Mouse (Mus musculus): Measurements from ENCODE around the gene Ankrd35. TPM values are rescaled to one million over a fixed set of nuclear protein-coding genes. Genes with fewer than 3 reads are reported as not detected.
A peak's percentile ranks its signal among the peaks of the same experiment; 100 is the strongest.

The Ankrd35 gene
- polyA plus RNA-seq, 2 experiments: 3.7 to 4.2 TPM

DNA sequence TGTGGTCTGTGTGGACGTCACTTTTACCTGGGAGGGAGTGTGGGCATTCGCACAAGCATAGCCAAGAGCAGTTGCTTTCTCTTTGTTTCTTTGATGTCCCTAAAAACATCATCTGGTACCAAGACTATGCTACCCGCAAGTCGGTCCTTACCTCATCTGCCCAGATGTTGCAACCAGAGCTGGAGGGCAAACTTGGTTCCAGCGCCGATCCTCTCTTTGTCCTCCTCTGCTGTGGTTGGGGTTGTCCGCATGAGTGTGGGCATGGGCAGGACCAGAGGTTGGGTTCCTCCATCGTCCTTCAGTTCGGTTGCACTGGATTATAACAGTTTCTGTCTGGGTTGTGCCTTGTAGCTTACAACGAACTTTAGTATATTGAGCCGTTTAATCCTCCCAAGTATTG lies 36.3 kb downstream of the Ankrd35 start:
- TF ChIP-seq POLR2A (IDR thresholded peaks at IDR 0.05; ENCODE audit: borderline replicate concordance, extremely low read depth, insufficient read depth, insufficient read length): no peak
- no peaks in the 10 kb centered on the region for H3K27me3 ChIP-seq (ENCODE audit: control insufficient read depth, insufficient read depth, low read length)
- no peak overlapping the region for H3K9ac ChIP-seq (ENCODE audit: low read depth, low read length, severe bottlenecking)
- peaks cover 56% of the 10 kb centered on the region for H3K36me3 ChIP-seq (ENCODE audit: control insufficient read depth, insufficient read depth, low read length)
- H3K4me2 ChIP-seq (replicated peaks; ENCODE audit: low read depth, low read length, severe bottlenecking): no peak overlapping the region
- H3K4me1 ChIP-seq (ENCODE audit: control insufficient read depth, insufficient read depth, low read length): no peaks in the 10 kb centered on the region; the same call in 1 of the 2 replicates
- no peaks in the 10 kb centered on the region for H3K9me3 ChIP-seq (ENCODE audit: control insufficient read depth, low read length)
- H3K27ac ChIP-seq (replicated peaks; ENCODE audit: low read depth, low read length): no peak overlapping the region
- 90% methylated on average over 11 of the region's 11 CpGs for WGBS
- ATAC-seq (ENCODE audit: low FRiP score, low read depth): no peak
- no peak overlapping the region for H3K4me3 ChIP-seq (replicated peaks; ENCODE audit: low read length)
- DNase-seq (ENCODE audit: low spot score): no peak

DNA sequence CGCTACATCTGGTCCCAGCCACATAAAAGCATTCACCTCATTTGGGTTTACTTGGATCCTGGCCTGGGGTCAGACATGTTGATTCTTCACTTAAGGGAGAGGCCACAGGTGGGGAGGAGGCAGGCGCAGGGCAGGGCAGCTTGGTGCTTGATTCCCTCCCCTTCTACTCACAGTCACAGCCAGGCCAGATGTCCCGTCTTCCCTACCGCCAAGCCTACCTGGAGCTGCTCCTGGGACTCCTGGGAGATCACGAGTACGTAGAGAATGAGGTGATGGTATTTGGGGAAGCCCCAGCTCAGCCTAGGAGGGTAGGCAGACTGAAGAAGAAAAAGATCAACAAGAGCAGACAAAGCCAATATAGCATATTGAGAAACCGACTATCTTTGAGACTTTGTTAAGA lies 37.1 kb downstream of the Ankrd35 start:
- H3K4me1 ChIP-seq (ENCODE audit: control insufficient read depth, insufficient read depth, low read length): no peaks in the 10 kb centered on the region; the same call in 1 of the 2 replicates
- no peak overlapping the region for H3K4me2 ChIP-seq (replicated peaks; ENCODE audit: low read depth, low read length, severe bottlenecking)
- no peak overlapping the region for H3K4me3 ChIP-seq (replicated peaks; ENCODE audit: low read length)
- H3K9me3 ChIP-seq (ENCODE audit: control insufficient read depth, low read length): no peaks in the 10 kb centered on the region
- 60% methylated on average over 7 of the region's 7 CpGs for WGBS
- peaks cover 56% of the 10 kb centered on the region for H3K36me3 ChIP-seq (ENCODE audit: control insufficient read depth, insufficient read depth, low read length)
- H3K27me3 ChIP-seq (ENCODE audit: control insufficient read depth, insufficient read depth, low read length): no peaks in the 10 kb centered on the region
- DNase-seq (ENCODE audit: low spot score): no peak
- no peak for TF ChIP-seq POLR2A (IDR thresholded peaks at IDR 0.05; ENCODE audit: borderline replicate concordance, extremely low read depth, insufficient read depth, insufficient read length)
- H3K9ac ChIP-seq (ENCODE audit: low read depth, low read length, severe bottlenecking): no peak overlapping the region
- no peak for ATAC-seq (ENCODE audit: low FRiP score, low read depth)
- H3K27ac ChIP-seq (replicated peaks; ENCODE audit: low read depth, low read length): no peak overlapping the region

DNA sequence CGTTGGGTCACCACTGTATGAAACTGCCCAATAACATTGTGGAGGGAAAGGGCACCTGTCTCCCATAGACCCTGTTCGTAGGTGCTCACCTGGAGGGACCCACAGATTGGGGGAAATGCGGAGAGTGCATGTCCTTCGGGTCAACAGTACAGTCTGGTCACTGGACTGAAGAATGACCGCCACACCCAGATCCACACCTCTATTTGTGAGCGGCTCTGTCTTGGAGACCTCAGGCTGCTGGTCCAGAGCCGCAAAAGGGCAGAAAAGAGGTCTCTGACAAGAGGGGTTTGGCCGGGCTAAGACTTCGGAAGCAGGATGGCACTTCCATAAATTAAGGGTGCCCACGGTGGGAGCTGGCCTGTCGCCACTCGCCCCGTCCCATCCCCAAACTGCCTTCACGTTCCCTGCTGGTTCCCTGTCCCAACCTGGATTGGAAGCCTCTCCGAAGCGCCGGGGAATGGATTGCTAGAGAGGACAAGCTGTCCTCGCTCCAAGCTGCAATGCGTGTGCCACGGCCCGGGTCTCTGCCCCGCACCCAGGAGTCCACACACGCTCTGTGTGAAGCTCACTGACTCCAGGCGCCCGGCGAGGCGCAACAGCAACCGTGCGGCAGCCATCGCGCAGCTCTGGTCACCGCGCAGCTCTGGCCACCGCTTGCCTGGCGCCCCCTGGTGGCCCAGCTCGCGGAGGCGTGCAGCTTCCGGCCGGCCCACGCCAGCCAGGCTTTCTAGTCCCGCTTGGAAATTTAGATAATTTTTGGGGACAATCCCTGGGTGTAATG lies 38.2 kb downstream of the Ankrd35 start, which contains the start of gene Nudt17:
TSS of gene Nudt17 (minus strand) at position 660 of the 781 bp plus-strand sequence.
- H3K4me2 ChIP-seq (replicated peaks; ENCODE audit: low read depth, low read length, severe bottlenecking): peak within 1 kb of the TSS; percentile 95
- no peaks in the 10 kb centered on the region; the same call in 1 of the 2 replicates for H3K4me1 ChIP-seq (ENCODE audit: control insufficient read depth, insufficient read depth, low read length)
- peaks cover 56% of the 10 kb centered on the region for H3K36me3 ChIP-seq (ENCODE audit: control insufficient read depth, insufficient read depth, low read length)
- no peaks in the 10 kb centered on the region for H3K27me3 ChIP-seq (ENCODE audit: control insufficient read depth, insufficient read depth, low read length)
- peak within 1 kb of the TSS; percentile 72 for H3K9ac ChIP-seq (ENCODE audit: low read depth, low read length, severe bottlenecking)
- peak within 1 kb of the TSS; percentile 51 for H3K4me3 ChIP-seq (replicated peaks; ENCODE audit: low read length)
- WGBS: 5% methylated on average over 40 of the region's 42 CpGs
- no peak within 1 kb of the TSS for H3K27ac ChIP-seq (replicated peaks; ENCODE audit: low read depth, low read length)
- DNase-seq (ENCODE audit: low spot score) (peak; percentile 81), ATAC-seq (ENCODE audit: low FRiP score, low read depth) (peak; percentile 89)
- H3K9me3 ChIP-seq (ENCODE audit: control insufficient read depth, low read length): no peaks in the 10 kb centered on the region
- TF ChIP-seq POLR2A (IDR thresholded peaks at IDR 0.05; ENCODE audit: borderline replicate concordance, extremely low read depth, insufficient read depth, insufficient read length): 0 out of 2 replicates have a peak, but pooled peaks have one; percentile 29

DNA sequence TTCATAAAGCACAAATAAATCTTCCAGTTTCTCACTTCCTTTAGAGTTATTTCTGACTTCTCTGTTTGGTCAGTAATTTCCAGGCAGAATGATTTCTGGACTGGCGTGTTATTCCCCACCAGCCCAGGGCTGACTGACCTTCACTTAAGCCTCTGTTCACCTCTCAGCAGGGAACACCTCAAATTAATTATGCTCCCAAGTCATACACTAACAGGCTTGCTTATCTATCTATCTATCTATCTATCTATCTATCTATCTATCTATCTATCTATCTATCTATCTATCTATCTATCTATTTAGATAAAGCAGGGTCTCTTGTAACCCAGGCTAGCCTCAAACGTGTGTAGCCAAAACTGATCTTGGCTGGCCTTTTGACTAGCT lies 38.7 kb downstream of the Ankrd35 start:
- ATAC-seq (ENCODE audit: low FRiP score, low read depth) (peak; percentile 8; the same call in 1 of the 2 replicates), DNase-seq (ENCODE audit: low spot score) (no peak)
- Histone ChIP-seq H3K36me3 (ENCODE audit: control insufficient read depth, insufficient read depth, low read length) (peaks cover 56% of the 10 kb centered on the region), H3K4me2 (replicated peaks; ENCODE audit: low read depth, low read length, severe bottlenecking) (0 out of 2 replicates have a peak overlapping the region, but pooled peaks have one; percentile 95), H3K9ac (ENCODE audit: low read depth, low read length, severe bottlenecking) (no peak overlapping the region), H3K9me3 (ENCODE audit: control insufficient read depth, low read length) (no peaks in the 10 kb centered on the region), H3K27ac (replicated peaks; ENCODE audit: low read depth, low read length) (no peak overlapping the region), H3K4me1 (ENCODE audit: control insufficient read depth, insufficient read depth, low read length) (no peaks in the 10 kb centered on the region; the same call in 1 of the 2 replicates), H3K27me3 (ENCODE audit: control insufficient read depth, insufficient read depth, low read length) (no peaks in the 10 kb centered on the region), H3K4me3 (replicated peaks; ENCODE audit: low read length) (no peak overlapping the region)
- TF ChIP-seq POLR2A (IDR thresholded peaks at IDR 0.05; ENCODE audit: borderline replicate concordance, extremely low read depth, insufficient read depth, insufficient read length): no peak
- 53% methylated on average over 2 of the region's 2 CpGs for WGBS

DNA sequence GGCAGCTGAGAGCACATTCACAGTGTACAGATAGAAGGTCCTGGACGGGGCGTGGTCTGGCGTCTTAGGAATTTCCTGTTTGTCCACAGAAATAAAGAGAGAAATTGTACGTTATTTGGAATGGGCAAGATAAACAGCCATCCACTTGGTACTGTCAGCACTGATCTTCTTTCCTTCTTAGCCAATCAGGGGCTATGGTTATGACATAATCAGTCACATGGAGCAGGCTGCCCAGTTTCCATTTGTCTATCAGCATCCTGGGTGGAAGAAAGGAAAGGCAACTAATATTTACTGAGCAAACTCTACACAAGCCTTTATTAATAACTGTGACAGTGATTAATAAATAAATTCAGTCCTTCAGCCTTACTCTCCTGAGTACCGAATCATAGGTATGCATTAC lies 44.4 kb downstream of the Ankrd35 start:
- 90% methylated on average over 5 of the region's 5 CpGs for WGBS
- DNase-seq (ENCODE audit: low spot score) (no peak), ATAC-seq (ENCODE audit: low FRiP score, low read depth) (no peak)

More for the DNA sequence above, 44.4 kb downstream of the Ankrd35 start:
- Histone ChIP-seq H3K27me3 (ENCODE audit: control insufficient read depth, insufficient read depth, low read length) (no peaks in the 10 kb centered on the region), H3K4me1 (ENCODE audit: control insufficient read depth, insufficient read depth, low read length) (no peaks in the 10 kb centered on the region), H3K9me3 (ENCODE audit: control insufficient read depth, low read length) (no peaks in the 10 kb centered on the region), H3K9ac (ENCODE audit: low read depth, low read length, severe bottlenecking) (no peak overlapping the region), H3K27ac (replicated peaks; ENCODE audit: low read depth, low read length) (no peak overlapping the region), H3K4me3 (replicated peaks; ENCODE audit: low read length) (no peak overlapping the region), H3K4me2 (replicated peaks; ENCODE audit: low read depth, low read length, severe bottlenecking) (no peak overlapping the region), H3K36me3 (ENCODE audit: control insufficient read depth, insufficient read depth, low read length) (peaks cover 77% of the 10 kb centered on the region)
- TF ChIP-seq POLR2A (IDR thresholded peaks at IDR 0.05; ENCODE audit: borderline replicate concordance, extremely low read depth, insufficient read depth, insufficient read length): no peak
